Mouse (Mus musculus) adrenal gland, postnatal 25 days (tissue): ENCODE results near the gene Exosc3. TPM values are rescaled to one million over a fixed set of nuclear protein-coding genes. Genes with fewer than 3 reads are reported as not detected.

Experiments used
- DNase-seq: peaks from one replicate; pipeline ENCODE4 v3.0.0; 2021; ENCODE audit warnings: mixed read lengths
- total RNA-seq: library from RNA; stranded (reverse); gene quantifications from 2 replicates; pipeline ENCODE4 v1.2.3, GENCODE M21; 2021

The Exosc3 gene
- total RNA-seq, 1 experiment from 2014 or later: 32.7 TPM

DNA sequence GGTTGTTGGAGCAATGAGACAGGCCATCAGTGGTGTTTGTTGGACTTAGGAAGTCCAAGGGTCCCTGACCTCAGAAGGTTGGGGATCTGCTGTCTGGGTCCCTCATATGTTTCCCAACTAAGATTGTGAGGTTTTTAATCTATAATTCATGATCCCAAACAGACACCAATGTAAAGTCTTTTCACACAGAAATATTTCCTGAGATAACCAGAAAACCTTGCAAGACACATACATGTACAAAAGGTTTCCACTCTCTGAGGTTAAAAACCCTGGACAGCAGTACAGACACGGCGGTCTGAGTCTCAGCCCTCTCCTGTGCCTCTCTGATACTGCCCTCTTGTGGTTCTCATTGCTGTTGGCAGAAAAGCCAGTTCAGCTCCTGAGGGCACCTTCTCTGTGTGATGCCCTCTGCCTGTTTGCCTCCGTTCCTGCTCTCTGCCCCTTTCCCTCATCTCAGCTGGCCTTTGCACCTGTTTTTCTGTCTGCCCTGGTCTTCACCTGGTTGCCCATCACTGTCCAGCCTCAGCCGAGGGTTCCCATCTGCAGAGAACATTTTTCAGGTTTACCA is 62.5 kb downstream of the Exosc3 start:
- peak; percentile 46 for DNase-seq

DNA sequence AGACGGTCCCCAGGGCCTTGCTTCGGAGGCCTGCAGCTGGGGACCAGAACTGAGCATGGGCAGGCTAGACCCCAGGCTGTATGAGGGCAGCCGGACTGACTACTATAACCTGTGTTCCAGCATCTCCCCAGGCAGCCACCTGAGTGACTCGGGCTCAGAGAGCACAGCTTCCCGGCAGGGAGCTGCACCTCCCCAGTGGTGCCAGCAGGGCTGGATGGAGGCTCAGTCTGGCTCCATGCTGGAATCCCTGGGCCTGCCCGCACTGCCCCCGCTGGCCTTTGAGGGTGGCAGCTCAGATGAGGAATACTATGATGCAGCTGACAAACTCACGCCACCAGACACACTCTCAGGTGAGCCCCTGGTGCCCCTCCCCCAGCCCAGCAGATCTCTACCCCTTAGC is 63.2 kb downstream of the Exosc3 start:
- no peak for DNase-seq

DNA sequence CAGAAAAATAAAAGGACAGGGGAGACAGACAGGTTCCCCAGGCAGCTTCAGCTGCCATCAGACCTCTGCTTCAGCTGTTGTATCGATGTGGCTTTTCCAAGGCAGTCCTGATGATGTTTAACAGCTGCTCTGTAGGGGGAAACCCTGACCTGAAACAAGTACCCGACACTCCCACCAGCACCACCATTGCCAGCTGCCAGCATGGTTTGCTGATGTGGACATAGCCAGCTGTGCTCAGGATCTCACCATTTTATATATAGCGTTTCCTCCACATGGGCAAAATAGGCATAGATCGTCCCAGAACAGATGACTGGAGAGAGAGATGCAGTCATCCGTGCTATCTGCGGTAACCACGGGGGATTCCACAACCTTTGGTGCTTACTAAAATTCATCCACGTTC is 66.8 kb downstream of the Exosc3 start:
- DNase-seq: no peak

DNA sequence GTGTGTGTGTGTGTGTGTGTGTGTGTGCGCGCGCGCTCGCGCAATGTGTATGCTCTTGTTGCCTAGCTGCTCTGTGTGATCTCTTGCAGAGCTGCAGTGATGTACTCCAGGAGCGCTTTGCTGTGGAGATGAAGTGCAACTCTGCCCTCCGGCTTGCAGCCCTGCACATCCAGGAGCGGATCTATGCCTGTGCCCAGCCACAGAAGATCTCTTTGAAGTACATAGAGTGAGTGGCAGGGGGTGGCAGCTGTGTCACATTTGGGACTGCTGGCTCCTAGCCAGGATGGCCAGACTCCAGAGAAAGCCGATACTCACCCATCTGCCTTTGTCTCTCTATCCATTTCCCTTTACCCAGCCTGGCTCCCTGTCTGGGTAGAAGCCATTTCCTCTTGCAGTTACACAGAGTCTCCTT is 71.5 kb downstream of the Exosc3 start:
- DNase-seq: peak; percentile 45

DNA sequence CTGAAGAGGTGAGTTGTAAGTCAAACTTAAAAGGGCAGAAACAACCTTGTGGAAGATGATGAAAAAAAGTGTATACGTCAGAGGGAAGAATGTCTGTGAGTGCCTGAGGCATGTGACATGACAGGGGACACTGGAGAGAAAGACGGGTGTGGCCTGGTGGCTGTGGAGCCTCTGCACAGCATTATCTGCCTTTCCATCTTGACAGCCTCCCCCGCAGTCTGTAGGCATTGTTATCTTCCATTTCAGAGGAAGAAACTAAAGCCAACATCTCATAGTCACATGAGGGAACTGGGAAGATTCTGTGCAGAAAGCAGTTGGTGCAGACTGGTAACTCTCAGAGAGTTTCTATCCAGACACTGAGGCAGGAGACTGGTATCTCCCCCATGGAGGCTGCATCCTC is 74.6 kb downstream of the Exosc3 start:
- no peak for DNase-seq

Other genes with a start within 250 kb of the Exosc3 start
- 84.1 and 86.5 TPM in 2 replicates for gene Tomm5, start 234.6 kb downstream of the Exosc3 start, total RNA-seq
- gene Frmpd1, start 157.9 kb downstream of the Exosc3 start, total RNA-seq: 3.7 and 7.2 TPM in 2 replicates
- gene Trmt10b, start 45.6 kb downstream of the Exosc3 start, total RNA-seq: 10.2 and 14.9 TPM in 2 replicates
- gene Dcaf10, start 631 bp downstream of the Exosc3 start, total RNA-seq: 27.0 and 27.1 TPM in 2 replicates
- gene Slc25a51, start 66.0 kb upstream of the Exosc3 start, total RNA-seq: 376 and 405 TPM in 2 replicates
- 88.4 and 94.4 TPM in 2 replicates for gene Shb, start 189.7 kb upstream of the Exosc3 start, total RNA-seq